Mouse (Mus musculus): ENCODE results near the gene Bace2.

Bace2 gene

DNA sequence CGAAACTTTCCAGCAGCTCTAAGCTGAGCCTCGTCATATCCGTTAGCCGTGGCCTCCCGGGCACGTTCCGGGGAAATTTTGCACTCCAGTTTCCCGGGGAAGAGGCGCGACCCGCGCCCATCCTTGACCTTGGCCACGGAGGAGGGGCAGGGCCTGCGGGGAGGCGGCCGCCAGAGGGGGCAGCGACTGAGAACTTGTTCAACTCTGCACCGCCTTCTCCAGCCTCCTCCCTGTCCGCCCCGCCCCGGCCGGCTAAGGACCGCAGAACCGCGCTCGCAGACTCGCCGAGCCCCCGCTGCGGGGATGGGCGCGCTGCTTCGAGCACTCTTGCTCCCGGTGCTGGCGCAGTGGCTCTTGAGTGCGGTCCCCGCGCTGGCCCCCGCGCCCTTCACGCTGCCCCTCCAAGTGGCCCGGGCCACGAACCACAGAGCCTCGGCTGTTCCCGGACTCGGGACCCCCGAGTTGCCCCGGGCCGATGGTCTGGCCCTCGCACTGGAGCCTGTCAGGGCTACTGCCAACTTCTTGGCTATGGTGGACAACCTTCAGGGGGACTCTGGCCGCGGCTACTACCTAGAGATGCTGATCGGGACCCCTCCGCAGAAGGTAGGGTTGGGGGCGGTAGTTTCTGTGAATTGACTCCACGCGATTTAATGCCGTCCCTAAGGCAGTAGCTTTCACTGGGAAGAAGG lies at the start of gene Bace2:
Gene Bace2, plus strand, starts transcription at position 244 of the 689 bp plus-strand sequence.
- DNase-seq (ENCODE audit: low read depth, low spot score) = no peak

DNA sequence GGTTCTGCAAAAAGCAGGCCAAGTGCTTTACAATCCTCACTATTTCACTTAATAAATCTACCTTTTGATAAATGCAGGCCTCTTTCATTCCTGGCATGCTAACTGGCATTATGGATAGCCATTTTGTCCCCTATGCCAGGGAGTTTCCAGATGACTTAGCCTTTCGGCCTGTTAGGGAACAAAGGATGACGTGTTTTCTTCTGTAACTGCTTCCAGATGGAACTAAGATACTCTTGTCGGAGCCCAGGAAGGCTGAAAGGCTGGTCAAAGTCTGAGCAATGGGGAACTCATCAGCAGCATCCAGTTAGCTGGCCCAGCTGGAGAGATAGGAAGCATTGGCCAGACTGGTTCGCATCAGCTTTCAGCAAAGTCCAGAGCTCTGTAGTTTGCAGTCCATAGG lies 48.9 kb upstream of the Bace2 start:
- no peak for DNase-seq (ENCODE audit: low read depth, low spot score)

DNA sequence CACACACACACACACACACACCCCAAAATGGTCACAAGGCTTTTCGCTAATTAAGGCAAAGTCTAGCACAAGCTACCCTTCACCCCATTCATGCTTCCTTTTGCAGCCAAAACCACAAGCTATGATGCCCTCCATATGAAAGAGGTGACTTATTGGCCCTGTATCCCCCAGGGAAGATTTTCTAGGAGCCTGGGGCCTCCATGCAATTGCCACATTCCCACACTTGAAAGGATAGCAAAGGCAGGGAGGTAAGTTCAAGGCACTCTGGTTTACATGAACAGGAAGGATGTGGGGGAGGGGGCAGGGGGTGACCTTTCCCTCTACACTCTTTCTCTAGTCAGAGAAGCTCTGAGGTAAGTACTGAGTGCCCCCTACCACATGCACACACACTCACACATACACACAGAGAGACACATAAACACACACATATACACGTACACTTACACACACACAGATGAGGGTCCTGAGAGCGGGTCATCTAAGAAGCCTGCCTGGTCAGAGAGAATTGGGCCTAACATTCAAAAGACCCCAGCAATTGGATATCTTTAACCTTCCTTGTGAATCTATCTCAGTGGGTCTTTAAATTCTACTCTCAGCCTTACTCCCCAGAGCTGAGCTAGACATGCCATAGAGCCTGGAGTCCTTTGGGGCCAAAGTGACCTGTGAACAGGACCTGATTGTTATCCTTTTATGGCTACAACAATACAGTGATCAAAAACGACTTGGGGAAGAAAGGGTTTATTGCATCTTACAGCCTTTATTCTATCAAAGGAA lies 46.6 kb upstream of the Bace2 start:
- no peak for DNase-seq (ENCODE audit: low read depth, low spot score)

DNA sequence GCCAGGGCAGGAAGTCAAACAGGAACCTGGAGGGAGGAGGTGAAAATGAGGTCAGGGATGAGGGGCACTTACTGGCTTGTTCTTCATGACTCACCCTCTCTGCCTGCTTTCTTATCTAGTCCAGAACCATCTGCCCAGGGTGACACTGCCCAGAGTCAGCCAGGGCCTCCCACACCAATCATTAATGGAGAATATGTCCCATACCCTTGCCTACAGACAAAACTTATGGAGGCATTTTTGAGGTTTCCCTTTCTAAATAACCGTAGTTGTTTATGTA lies 46.0 kb upstream of the Bace2 start:
- no peak for DNase-seq (ENCODE audit: low read depth, low spot score)

DNA sequence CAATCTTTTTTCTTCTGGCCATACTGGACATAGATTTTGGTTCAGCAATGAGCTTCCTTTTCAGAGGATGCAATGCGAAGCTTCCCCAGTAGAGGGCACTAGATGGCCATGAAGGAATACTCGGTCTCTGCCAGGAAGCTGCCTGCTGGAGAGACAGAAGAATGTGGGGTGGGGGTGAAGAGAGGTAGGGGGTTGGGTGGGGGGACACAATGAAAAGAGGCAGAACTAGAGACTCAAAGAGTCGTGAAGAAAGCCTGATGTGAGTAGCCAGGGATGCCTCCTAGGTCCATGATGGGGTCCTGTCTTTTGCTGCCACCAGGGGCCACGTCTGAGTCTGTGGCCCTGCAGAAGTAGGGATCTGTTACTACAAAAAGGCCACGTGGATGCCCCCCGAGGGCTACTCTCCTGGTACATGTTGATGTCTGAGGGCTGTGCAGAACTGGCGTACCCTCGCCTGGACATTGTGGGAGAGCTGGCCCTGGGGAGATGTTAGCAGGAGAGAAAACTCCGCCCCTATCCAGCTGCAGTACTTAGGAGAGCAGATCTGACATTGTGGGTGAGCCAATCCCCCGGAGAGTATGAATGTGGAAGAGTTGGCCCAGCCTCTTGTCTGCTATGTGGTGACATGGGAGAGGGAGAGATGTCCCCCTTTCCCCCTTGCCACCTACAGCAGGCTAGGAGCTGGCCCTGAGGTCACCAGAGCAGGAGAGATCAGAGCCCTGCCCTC lies 43.4 kb upstream of the Bace2 start:
- DNase-seq (ENCODE audit: low read depth, low spot score) = peak; percentile 13

DNA sequence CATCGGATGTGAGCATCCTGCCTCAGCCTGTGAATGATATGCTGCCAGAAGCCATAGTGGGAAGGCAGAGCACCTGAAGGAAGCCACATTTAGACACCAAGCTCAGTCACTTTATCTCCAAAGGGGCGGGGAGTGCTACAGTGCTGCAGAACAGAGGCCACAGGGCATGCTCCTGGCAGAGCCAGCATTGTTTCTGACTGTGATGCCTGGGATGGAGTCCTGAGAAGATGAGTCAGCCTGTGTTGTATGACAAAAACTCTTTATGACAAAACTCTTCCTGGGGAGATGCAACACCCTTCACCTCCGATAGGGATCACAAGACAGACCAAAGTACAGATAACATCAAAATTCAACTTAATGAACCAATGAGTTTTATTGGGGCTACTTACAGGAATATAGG lies 35.0 kb upstream of the Bace2 start:
- no peak for DNase-seq (ENCODE audit: low read depth, low spot score)

DNA sequence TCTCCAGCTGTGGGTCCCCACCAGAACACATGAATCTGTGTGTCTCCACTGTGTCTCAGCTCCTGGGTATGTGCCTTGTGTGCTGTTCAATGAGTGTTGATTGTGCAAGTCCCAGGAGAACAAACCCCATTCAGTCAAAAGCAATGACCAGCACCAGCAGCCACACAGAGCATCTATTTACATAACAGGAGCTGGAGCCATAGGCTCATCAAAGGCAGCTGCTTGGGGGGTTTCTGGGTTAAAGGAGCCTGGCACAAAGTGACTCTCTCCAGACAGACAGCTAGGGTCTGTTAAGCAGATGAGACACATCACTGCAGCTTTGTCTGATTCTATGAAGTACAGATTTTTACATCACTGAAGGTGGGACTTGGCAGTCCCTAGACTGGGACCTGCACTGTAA lies 33.9 kb upstream of the Bace2 start:
- no peak for DNase-seq (ENCODE audit: low read depth, low spot score)

DNA sequence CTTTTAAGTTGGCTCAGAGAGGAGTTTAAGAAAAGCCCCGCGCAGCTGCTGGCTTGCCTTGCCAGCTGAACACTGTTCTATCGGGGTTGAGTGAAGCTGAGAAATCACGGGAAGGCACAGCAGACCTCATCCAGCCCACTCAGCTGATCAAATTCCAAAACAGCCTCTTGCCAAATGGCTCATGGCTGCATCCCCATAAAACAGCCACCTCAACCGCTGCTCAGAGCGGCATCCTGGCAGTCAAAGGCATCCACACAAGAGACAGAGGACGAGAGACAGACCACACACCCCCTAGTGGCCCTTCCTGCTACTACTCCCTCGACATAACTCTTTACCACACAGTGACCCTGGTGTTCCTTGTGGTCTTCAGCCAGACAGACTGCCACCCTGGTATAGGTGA lies 30.6 kb upstream of the Bace2 start:
- DNase-seq (ENCODE audit: low read depth, low spot score) = no peak

DNA sequence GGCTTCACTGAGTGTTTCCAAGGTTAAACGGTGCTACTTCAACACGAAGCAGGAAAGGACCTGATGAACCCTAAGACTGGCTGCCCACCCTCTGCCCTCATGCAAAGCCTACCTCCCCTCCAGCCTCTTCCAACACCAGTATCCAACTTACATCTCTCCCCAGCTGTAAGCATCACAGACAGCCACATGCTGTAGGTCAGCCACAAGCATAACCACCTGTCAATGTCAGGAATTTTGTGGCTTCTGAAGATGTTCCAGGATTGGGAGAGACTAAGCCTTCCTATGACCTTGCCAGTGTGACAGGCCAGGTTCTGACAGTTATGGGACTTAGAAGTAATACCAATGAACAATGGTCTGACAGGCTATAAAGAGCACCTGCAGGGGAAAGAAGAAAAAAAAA lies 27.9 kb upstream of the Bace2 start:
- no peak for DNase-seq (ENCODE audit: low read depth, low spot score)

DNA sequence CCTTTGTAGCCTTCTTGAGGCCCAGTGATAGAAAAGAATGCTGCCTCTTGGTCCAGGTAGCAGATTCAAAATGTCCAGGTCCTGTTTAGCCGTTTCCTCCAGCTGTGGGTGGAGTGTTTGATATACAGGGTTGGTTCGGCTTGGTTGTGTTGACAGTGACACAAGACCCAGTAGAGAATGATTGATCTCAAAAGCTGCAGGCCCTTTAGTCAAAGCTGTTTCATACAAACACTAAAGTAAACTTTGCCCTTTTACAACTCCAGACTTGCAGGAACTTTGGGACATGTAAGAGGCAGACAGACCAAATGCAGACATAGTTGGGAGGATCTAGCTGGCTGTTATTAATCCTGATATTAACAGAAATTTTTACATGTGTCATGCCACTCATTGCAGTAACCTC lies 3.5 kb upstream of the Bace2 start:
- no peak for DNase-seq (ENCODE audit: low read depth, low spot score)

DNA sequence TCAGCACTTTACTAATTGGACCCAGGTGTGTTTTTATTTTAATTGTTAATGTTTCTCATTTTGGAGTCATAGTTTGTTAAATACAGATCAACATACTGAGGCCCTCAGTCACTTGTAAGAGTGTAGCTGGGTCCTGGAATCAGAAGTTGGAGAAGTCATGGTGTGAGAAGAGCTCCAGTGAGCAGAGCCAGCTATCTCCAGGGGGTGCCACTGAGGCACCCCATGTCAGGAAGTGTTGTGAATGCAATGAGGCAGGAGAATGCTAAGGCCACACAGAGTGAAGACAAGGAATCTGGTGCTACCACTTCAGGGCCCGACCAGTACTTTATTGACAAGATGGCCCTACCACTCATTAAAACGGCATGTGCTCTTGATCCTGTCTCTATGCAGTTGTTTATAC lies 1.9 kb upstream of the Bace2 start:
- no peak for DNase-seq (ENCODE audit: low read depth, low spot score)

DNA sequence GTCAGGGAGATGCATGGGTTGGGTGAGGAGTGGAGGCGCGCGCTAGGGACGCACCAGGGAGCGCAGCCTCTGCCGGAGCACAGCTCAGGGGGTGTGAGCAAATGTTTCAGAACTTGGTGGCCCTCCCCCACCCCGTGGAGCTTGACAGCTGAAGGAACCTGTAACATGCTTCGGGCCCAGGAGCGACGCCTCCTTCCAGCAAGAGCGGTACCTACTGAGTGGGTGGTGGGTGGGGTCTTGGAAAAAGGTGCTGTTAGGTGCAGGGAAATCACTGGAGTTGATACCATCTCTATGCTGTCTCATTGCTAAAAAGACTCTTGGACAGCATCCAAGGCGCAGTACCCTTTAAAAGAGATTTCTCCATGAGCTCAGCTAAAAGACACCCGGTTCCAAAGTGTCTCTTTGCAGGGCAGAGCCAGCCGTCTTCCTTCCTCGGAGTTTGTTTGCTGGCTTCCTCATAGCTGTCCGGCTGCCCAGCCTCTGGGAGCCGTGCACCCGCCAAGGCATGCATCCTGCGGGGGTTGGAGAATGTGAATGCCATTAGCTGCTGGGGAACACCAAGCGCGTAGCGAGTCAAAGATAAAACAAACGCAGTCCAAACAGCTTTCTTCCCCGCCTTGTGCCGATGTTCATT lies 763 bp downstream of the Bace2 start:
- no peak for DNase-seq (ENCODE audit: low read depth, low spot score)

DNA sequence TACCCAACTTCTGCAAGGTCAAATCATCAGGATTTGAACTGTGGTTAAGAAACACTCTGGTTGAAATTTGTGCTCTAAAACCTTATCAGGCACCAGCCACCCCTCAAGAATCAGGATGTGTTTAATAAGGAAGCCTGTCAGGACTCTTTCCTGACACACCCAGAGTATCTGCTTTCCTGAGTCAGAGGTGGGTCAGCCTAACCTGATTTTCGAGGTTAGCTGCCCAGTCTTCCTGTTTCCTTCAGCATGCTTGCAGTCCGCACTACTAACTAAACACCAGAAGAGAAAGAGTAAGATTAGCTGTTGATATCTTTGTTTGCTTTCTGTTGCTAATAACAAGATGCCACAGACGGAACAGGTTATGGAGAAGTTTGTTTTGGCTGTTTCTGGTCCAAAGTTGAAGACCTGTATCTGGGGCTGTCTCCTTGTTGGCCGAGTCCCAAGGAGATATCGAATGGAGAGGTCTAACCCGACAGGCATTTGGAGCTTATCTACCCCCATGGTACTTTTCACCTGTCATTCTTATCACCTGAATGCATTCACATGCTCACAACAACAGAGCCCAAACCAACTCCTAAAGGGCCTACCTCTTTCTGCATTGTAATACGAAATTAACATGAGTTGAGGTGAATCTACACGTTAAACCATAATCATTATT lies 5.8 kb downstream of the Bace2 start:
- DNase-seq (ENCODE audit: low read depth, low spot score) = no peak

DNA sequence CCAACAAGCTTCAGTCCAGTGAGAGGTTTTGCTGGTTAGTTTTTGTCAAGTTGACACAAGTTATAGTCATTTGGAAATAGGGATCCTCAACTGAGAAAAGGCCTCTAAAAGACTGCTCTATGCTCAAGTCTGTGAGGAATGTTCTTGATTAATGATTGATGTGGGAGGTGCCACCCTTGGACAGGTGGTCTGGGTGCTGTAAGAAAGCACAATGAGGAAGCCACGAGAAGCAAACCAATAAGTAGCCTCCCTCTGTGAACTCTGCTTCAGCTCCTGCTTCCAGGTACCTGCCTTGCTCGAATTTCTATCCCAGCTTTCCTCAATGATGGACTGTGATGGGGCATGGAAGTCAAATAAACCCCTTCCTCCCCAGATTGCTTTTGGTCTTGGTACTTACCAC lies 9.6 kb downstream of the Bace2 start:
- DNase-seq (ENCODE audit: low read depth, low spot score) = no peak

DNA sequence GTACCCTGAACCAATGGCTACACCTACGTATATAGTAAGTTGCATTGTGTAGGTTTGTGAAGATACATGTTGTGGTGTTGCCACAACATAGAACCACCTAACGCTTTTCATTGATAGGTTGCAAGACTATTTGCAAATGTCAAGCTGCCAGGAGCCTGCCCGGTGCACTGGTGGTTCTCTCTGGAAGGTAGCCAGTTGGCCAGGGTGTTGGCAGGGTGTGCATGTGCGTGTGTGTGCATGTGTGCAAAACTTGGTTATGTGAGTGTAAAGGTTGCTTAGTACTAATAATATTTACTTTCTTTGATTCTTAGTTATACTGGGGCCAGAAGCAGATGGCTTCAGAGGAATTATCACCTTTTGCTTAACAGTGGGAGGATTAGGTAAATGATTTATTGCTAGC lies 13.7 kb downstream of the Bace2 start:
- DNase-seq (ENCODE audit: low read depth, low spot score) = no peak

DNA sequence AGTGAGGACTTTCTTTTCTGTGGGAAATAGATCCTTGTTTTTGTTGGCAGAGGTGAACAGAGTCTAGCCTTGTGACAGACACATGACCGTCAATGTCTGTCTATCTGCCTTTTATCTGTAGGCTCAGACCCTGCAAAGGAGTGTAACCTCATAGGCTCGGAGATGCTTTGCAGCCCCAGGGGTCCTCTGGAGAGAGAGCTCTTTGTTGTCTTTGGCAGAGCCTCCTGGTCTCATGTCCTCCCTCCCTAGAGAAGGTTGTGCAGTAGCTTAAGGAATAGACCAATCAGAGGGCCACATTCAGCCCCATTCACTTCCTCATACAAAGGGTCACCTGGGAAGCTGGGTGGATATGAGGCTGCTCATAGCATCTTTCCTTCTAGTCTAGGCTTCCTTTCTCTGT lies 31.4 kb downstream of the Bace2 start:
- no peak for DNase-seq (ENCODE audit: low read depth, low spot score)

DNA sequence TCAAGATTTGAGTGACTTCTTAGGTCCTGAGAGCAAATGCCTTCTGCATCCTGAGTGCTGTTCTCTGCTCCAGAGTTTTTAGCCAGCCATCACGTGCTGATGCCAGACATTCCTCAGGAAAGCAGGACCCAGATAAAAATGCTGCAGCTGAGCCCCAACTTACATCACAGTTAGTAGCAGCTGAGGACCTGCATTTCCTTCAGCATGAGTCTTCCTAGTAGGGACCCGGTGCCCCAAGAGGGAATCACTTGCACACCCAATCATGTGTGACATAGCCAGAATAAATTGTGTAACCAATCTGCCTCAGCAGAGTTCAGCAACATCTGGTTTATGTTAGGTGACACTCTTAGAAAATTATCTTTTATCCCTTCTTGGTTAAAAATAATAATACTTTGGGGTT lies 34.7 kb downstream of the Bace2 start:
- DNase-seq (ENCODE audit: low read depth, low spot score) = no peak

DNA sequence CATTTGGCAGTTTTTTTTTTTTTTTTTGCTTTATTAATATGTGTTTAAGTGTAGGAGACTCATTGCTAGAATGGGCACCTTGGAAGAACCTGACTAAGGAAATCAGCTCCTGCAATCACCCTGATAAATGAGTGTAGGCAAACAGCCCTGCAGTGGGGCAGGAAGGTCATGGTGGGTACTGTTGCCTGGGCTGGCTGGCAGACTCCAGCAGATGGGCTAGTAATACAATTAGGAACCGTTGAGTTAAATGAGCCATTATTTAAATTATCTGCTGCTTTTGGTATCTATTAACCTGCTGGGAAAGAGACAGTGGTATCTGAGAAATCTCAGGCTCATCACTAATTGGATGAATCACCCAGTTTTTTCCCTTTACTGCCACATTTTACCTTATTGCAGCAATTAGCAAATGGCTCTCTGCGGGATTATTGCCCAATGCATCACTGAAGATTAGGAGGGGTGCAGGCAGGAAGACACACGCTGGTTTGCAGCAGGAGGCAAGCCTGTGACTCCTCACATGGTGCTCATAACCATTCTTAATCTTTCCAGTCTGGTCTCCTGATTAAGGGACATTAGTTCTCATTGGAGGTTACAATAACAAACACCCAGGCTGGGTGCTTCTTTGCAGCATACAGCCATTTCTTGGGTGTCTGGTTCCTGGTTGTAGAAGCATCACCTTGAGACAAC lies 35.3 kb downstream of the Bace2 start:
- DNase-seq (ENCODE audit: low read depth, low spot score) = no peak

DNA sequence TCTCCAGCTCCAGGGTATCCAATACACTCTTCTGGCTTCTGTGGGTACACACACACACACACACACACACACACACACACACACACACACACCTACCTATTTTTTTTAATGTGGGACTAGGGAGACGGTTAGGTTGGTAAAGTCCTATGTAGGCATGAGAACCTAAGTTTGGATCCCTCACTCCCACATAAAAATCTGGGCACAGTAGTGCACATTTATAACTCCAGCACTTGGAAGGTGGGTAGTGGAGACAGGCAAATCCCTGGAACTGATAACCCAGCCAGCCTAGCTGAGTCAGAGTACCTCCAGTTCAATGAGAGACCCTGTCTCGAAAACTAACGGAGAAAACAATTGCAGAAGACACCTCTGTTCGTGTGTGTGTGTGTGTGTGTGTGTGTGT lies 39.9 kb downstream of the Bace2 start:
- DNase-seq (ENCODE audit: low read depth, low spot score) = no peak

DNA sequence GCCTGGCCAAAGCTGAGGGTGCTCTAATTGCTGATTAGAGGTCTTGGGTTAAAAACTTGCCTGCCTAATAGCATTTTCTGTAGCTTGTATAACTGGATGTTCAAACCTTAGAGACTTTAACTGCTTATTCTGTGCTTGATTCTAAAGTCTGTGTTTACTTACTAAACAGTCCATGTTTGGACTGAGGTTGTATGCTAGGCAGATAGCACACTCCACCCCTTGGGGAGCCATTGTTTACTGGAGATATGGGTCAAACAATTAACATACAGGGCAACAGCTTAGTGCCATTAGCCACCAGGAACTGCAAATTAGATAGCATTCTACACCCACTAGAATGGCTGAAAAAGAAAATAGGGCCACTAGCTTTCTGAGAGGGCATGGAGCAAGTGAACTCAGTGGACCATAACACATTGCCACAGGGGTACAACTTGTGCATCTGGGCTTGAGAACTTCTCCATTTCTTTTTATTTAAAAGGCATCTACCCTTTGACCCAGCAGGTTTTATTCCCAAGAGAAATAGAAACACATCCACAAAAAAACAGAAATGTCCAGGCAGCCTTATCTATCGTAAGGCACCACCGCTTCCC lies 41.5 kb downstream of the Bace2 start:
- no peak for DNase-seq (ENCODE audit: low read depth, low spot score)

DNA sequence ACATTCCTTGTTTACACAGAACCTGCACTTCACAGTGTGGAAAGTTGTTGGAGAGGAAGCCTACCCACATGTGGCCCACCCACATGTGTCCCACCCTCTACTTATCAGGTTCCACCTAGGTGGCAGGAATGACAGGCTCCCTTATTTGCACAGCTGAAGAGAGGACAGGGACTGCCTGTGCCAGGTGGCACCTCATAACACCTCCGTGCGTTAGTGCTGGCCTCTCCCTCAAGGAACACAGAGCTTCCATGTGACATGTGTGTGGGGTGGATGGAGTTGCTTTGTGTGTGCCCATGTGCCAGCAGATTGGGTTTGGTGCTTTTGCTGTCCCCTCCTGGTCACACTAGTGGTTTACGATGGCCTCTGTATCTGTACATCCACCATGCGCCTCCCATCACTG lies 43.4 kb downstream of the Bace2 start:
- DNase-seq (ENCODE audit: low read depth, low spot score) = no peak

All from c-Kit-negative CD71-positive TER-119-positive erythroid progenitor cells, embryonic 14.5 days (primary cell).